Mouse (Mus musculus): ENCODE measurements around the gene Olfr48. TPM values are rescaled to one million over a fixed set of nuclear protein-coding genes. Genes with fewer than 3 reads are reported as not detected.

The Olfr48 gene
- not detected in 2 replicates for polyA plus RNA-seq (2015; fragmentation: Nextera tagmentation; extraction: Ambion mirVana)

DNA sequence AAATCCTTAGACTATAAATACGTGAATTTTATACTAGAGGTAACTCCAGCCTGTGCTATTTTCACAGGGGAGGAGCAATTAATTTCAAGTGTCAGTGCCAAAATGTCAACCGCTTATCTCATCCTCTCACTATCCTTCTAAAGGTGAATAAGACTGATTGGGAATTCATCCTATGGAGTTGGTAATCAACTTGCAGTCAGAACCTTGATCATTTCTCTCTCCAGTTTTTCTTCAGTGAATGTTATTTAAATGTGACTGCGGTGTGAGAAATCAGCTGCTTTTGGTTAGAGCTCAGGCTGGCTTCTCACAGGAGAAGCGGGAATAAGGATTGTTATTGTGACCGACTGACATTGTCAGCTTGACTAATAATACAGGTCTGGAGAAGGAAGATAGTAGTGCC is at the start of gene Olfr48:
Gene Olfr48 (minus strand): TSS at position 101 of the 400 bp plus-strand sequence.
- H3K27ac ChIP-seq, result no peak within 1 kb of the TSS
- H3K9ac ChIP-seq, result no peak within 1 kb of the TSS
- no peak within 1 kb of the TSS for H3K4me2 ChIP-seq
- no peaks in the 10 kb centered on the region for H3K27me3 ChIP-seq
- H3K4me3 ChIP-seq, result no peak within 1 kb of the TSS
- H3K9me3 ChIP-seq, result no peaks in the 10 kb centered on the region
- no peaks in the 10 kb centered on the region for H3K36me3 ChIP-seq
- WGBS, result 79% methylated on average over 5 of the region's 5 CpGs
- ATAC-seq (ENCODE audit: insufficient number of reproducible peaks, low FRiP score, low TSS enrichment, low read depth), result no peak
- no peaks in the 10 kb centered on the region for H3K4me1 ChIP-seq

DNA sequence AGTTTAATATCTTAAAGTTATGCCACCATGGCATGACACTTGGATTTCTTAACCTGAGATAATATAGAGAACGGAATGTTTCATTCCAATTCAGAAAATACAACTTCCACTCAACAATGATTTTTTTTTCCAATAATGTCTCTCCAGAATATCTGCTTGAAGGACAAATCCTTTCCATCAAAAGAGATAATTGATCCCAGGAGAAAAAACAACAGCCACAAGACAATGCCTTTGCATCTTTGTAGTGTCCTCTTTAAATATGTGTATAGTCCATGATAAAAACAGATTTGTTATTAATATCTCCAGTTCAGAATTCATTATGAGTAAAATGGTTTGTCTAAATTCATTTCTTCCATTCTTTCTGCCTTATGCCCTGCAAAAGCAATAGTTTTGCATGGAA is 30.1 kb upstream of the Olfr48 start, which contains the start of gene Olfr1257:
Gene Olfr1257 (plus strand): TSS at position 301 of the 400 bp plus-strand sequence.
- Histone ChIP-seq H3K27ac (no peak within 1 kb of the TSS), H3K27me3 (no peaks in the 10 kb centered on the region), H3K4me2 (no peak within 1 kb of the TSS), H3K9ac (no peak within 1 kb of the TSS), H3K4me3 (no peak within 1 kb of the TSS), H3K9me3 (no peaks in the 10 kb centered on the region), H3K4me1 (no peaks in the 10 kb centered on the region), H3K36me3 (no peaks in the 10 kb centered on the region)
- 83% methylated on average over 1 of the region's 1 CpGs for WGBS
- ATAC-seq (ENCODE audit: insufficient number of reproducible peaks, low FRiP score, low TSS enrichment, low read depth), result no peak

DNA sequence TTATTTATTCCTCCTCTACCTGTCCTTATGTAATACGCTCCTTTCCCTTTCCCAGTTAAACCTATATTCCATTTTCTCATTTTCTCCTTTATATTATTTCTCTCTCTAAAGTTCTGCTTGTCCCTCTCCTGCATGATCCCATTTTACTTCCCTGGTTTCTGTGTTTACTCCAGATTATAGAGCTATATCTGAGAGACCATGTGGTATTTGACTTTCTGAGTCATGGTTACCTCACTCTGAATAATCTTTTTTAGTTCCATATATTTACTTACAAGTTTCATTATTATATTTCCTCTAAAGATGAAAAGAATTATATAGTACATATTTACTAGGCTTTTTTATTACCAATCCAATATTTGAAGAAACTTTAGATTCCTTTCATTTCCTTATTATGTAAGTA is 1.2 kb upstream of the Olfr48 start:
- Histone ChIP-seq H3K4me3 (no peak overlapping the region), H3K36me3 (no peaks in the 10 kb centered on the region), H3K9me3 (no peaks in the 10 kb centered on the region), H3K4me1 (no peaks in the 10 kb centered on the region), H3K4me2 (no peak overlapping the region), H3K9ac (no peak overlapping the region), H3K27ac (no peak overlapping the region), H3K27me3 (no peaks in the 10 kb centered on the region)
- WGBS, result 85% methylated on average over 1 of the region's 1 CpGs
- no peak for ATAC-seq (ENCODE audit: insufficient number of reproducible peaks, low FRiP score, low TSS enrichment, low read depth)

DNA sequence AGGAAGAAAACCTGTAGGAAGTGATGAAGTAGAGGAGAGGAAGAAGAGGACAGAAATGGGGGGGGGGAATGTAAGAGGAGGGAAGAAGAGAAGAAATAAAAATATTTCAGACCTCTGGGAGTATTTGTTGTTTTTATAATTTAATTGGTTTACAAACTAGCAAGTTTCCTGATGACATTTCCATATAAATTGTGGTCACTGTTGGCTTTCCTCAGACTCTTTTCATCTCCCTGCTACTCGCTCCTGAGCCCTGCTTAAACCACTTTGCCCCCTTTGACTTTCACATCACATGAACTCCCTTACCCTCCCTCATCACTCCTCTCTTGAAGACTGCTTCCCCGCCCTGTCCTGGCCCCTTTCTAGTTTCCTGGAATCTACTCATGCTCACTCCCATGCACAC is 6.5 kb downstream of the Olfr48 start, which contains the start of gene Olfr1256:
Gene Olfr1256 (minus strand): TSS at position 101 of the 400 bp plus-strand sequence.
- Histone ChIP-seq H3K9me3 (no peaks in the 10 kb centered on the region), H3K4me3 (no peak within 1 kb of the TSS), H3K27me3 (no peaks in the 10 kb centered on the region), H3K36me3 (no peaks in the 10 kb centered on the region), H3K4me2 (no peak within 1 kb of the TSS), H3K4me1 (no peaks in the 10 kb centered on the region), H3K9ac (no peak within 1 kb of the TSS), H3K27ac (no peak within 1 kb of the TSS)
- ATAC-seq (ENCODE audit: insufficient number of reproducible peaks, low FRiP score, low TSS enrichment, low read depth), result no peak
- 50% methylated on average over 2 of the region's 2 CpGs for WGBS

DNA sequence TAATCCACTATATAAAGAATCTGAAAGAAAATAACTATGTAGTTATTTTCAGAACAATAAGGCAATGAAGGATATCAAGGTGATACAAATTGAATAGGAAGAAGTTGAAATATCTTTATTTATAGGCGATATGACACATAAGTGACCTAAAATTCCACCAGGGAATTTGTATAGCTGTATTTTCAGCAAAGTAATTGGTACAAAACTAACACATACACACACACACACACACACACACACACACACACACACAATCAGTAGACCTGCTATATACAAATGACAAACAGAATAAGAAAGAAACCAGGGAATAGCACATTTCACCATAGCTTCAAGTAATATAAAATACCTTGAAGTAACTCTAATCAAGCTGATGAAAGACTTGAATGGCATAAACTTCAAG is 27.8 kb downstream of the Olfr48 start:
- no peak for ATAC-seq (ENCODE audit: insufficient number of reproducible peaks, low FRiP score, low TSS enrichment, low read depth)
- no peaks in the 10 kb centered on the region for H3K4me1 ChIP-seq
- H3K4me3 ChIP-seq, result no peak overlapping the region
- WGBS, result 78% methylated on average over 1 of the region's 1 CpGs
- no peak overlapping the region for H3K4me2 ChIP-seq
- H3K36me3 ChIP-seq, result no peaks in the 10 kb centered on the region
- H3K27me3 ChIP-seq, result no peaks in the 10 kb centered on the region
- no peaks in the 10 kb centered on the region for H3K9me3 ChIP-seq
- H3K27ac ChIP-seq, result no peak overlapping the region
- no peak overlapping the region for H3K9ac ChIP-seq

DNA sequence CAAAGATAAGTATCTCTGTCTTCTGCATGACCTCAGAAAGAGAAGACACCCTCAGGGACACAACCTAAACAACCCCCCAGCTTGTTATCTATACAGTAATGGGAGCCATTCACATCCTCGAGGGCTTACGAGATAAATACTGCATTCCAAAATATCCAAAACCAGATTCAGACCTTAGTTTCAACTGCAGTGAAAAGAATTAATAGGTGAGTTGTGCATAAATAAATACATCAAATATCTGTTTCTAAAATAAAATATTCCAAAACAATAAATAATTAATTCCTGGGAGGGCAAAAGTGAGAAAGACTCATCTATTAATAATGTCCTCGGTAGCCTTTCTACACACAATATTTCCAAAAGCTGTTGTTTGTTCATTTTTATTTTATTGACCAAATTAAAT is 36.3 kb downstream of the Olfr48 start, which contains the start of gene Olfr1255:
Gene Olfr1255 (plus strand): TSS at position 301 of the 400 bp plus-strand sequence.
- no peak within 1 kb of the TSS for H3K9ac ChIP-seq
- H3K9me3 ChIP-seq, result no peaks in the 10 kb centered on the region
- no peak within 1 kb of the TSS for H3K4me3 ChIP-seq
- no peak for ATAC-seq (ENCODE audit: insufficient number of reproducible peaks, low FRiP score, low TSS enrichment, low read depth)
- H3K4me1 ChIP-seq, result no peaks in the 10 kb centered on the region
- no peaks in the 10 kb centered on the region for H3K27me3 ChIP-seq
- no peaks in the 10 kb centered on the region for H3K36me3 ChIP-seq
- 76% methylated on average over 3 of the region's 3 CpGs for WGBS
- H3K4me2 ChIP-seq, result no peak within 1 kb of the TSS
- no peak within 1 kb of the TSS for H3K27ac ChIP-seq

DNA sequence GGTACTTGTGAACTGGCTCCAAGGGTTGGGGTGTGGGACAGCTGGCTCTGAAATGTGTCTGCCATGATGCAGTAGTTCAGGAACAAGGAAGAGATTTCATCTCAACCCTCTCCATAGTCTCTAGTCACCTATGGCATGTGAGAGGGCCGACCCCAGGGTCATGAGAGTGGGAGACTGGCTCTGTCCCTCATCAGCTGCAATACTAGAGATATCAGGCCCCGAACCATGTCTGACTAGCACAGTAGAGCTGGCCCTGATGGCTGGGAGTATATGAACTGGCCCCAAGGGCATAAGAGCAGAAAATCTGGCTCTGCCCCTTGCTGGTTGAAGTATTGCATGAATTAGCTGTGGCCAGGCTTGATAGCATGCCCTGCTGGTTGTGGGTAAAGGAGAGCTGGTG is 37.3 kb downstream of the Olfr48 start:
- no peaks in the 10 kb centered on the region for H3K9me3 ChIP-seq
- no peaks in the 10 kb centered on the region for H3K36me3 ChIP-seq
- H3K4me3 ChIP-seq, result no peak overlapping the region
- WGBS, result 78% methylated on average over 2 of the region's 2 CpGs
- ATAC-seq (ENCODE audit: insufficient number of reproducible peaks, low FRiP score, low TSS enrichment, low read depth), result no peak
- H3K27me3 ChIP-seq, result no peaks in the 10 kb centered on the region
- H3K9ac ChIP-seq, result no peak overlapping the region
- no peak overlapping the region for H3K4me2 ChIP-seq
- no peak overlapping the region for H3K27ac ChIP-seq
- no peaks in the 10 kb centered on the region for H3K4me1 ChIP-seq

DNA sequence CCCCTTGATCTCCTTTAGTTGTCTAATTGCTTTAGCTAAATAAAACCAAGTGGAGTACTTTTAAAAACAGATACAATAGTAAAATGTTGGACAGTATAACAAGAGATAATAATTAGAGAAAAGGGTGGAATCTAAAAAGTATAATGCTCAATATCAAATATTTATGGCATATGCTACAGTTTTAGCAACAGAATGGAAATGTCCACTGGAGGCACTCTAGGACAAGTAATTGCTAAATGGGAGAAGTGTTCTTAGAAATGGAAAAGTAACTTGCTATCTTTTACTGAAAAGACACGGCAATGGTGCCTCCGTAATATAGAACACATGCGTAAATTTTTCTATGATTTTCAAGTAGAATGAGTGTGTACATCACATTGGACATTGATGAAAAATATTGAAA is 48.4 kb downstream of the Olfr48 start:
- Histone ChIP-seq H3K27me3 (no peaks in the 10 kb centered on the region), H3K27ac (no peak overlapping the region), H3K4me1 (no peaks in the 10 kb centered on the region), H3K9ac (no peak overlapping the region), H3K36me3 (no peaks in the 10 kb centered on the region), H3K9me3 (no peaks in the 10 kb centered on the region), H3K4me3 (no peak overlapping the region), H3K4me2 (no peak overlapping the region)
- ATAC-seq (ENCODE audit: insufficient number of reproducible peaks, low FRiP score, low TSS enrichment, low read depth), result no peak
- WGBS, result 90% methylated on average over 3 of the region's 3 CpGs

DNA sequence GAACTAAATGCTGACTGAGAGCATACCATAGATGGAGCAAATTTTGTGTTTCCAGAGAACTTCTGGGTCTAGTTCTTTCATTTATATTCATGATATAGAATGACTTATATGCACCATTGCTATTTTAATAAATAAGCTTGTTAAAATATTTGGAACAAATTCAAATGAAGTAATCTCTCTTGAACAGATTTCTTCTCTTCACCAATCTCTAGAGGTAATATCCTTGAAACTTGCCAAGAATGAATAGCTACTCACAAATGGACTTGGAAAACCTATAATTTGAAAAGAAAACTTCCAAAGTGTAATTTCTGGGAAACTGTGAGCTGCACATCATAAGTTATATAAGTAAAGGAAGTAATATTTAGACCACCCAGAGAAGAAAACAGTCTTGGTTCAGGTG is 54.5 kb downstream of the Olfr48 start, which contains the start of gene Olfr1254:
Gene Olfr1254 (minus strand): TSS at position 101 of the 400 bp plus-strand sequence.
- Histone ChIP-seq H3K27ac (no peak within 1 kb of the TSS), H3K9ac (no peak within 1 kb of the TSS), H3K4me2 (no peak within 1 kb of the TSS), H3K27me3 (no peaks in the 10 kb centered on the region), H3K4me1 (no peaks in the 10 kb centered on the region), H3K36me3 (no peaks in the 10 kb centered on the region), H3K4me3 (no peak within 1 kb of the TSS), H3K9me3 (no peaks in the 10 kb centered on the region)
- no peak for ATAC-seq (ENCODE audit: insufficient number of reproducible peaks, low FRiP score, low TSS enrichment, low read depth)

Other genes starting within 250 kb of the Olfr48 start
- not detected in 2 replicates for gene Olfr1247, start 234.1 kb downstream of the Olfr48 start, polyA plus RNA-seq (2015; fragmentation: Nextera tagmentation; extraction: Ambion mirVana)
- not detected in 2 replicates for gene Olfr1248, start 230.0 kb downstream of the Olfr48 start, polyA plus RNA-seq (2015; fragmentation: Nextera tagmentation; extraction: Ambion mirVana)
- not detected in 2 replicates for gene Olfr1249, start 213.2 kb downstream of the Olfr48 start, polyA plus RNA-seq (2015; fragmentation: Nextera tagmentation; extraction: Ambion mirVana)
- gene Olfr1250, start 186.7 kb downstream of the Olfr48 start, polyA plus RNA-seq (2015; fragmentation: Nextera tagmentation; extraction: Ambion mirVana), result not detected in 2 replicates
- gene Olfr1251, start 176.3 kb downstream of the Olfr48 start, polyA plus RNA-seq (2015; fragmentation: Nextera tagmentation; extraction: Ambion mirVana), result not detected in 2 replicates
- gene Olfr1252, start 123.2 kb downstream of the Olfr48 start, polyA plus RNA-seq (2015; fragmentation: Nextera tagmentation; extraction: Ambion mirVana), result not detected in 2 replicates
- not detected in 2 replicates for gene Olfr1253, start 91.1 kb downstream of the Olfr48 start, polyA plus RNA-seq (2015; fragmentation: Nextera tagmentation; extraction: Ambion mirVana)
- gene Olfr1254, start 54.6 kb downstream of the Olfr48 start, polyA plus RNA-seq (2015; fragmentation: Nextera tagmentation; extraction: Ambion mirVana), result not detected in 2 replicates
- not detected in 2 replicates for gene Olfr1255, start 36.2 kb downstream of the Olfr48 start, polyA plus RNA-seq (2015; fragmentation: Nextera tagmentation; extraction: Ambion mirVana)
- gene Olfr1256, start 6.7 kb downstream of the Olfr48 start, polyA plus RNA-seq (2015; fragmentation: Nextera tagmentation; extraction: Ambion mirVana), result not detected in 2 replicates
- gene Olfr1257, start 30.2 kb upstream of the Olfr48 start, polyA plus RNA-seq (2015; fragmentation: Nextera tagmentation; extraction: Ambion mirVana), result not detected in 2 replicates
- gene Olfr1258, start 79.1 kb upstream of the Olfr48 start, polyA plus RNA-seq (2015; fragmentation: Nextera tagmentation; extraction: Ambion mirVana), result not detected in 2 replicates
- not detected in 2 replicates for gene Olfr1259, start 100.5 kb upstream of the Olfr48 start, polyA plus RNA-seq (2015; fragmentation: Nextera tagmentation; extraction: Ambion mirVana)
- gene Olfr1260, start 126.1 kb upstream of the Olfr48 start, polyA plus RNA-seq (2015; fragmentation: Nextera tagmentation; extraction: Ambion mirVana), result not detected in 2 replicates
- not detected in 2 replicates for gene Olfr1261, start 143.0 kb upstream of the Olfr48 start, polyA plus RNA-seq (2015; fragmentation: Nextera tagmentation; extraction: Ambion mirVana)
- not detected in 2 replicates for gene Olfr1262, start 151.9 kb upstream of the Olfr48 start, polyA plus RNA-seq (2015; fragmentation: Nextera tagmentation; extraction: Ambion mirVana)
- not detected in 2 replicates for gene Olfr1263, start 163.9 kb upstream of the Olfr48 start, polyA plus RNA-seq (2015; fragmentation: Nextera tagmentation; extraction: Ambion mirVana)
- not detected in 2 replicates for gene Olfr1264, start 177.4 kb upstream of the Olfr48 start, polyA plus RNA-seq (2015; fragmentation: Nextera tagmentation; extraction: Ambion mirVana)
- not detected in 2 replicates for gene Olfr1265, start 187.1 kb upstream of the Olfr48 start, polyA plus RNA-seq (2015; fragmentation: Nextera tagmentation; extraction: Ambion mirVana)
- not detected in 2 replicates for gene Olfr140, start 215.4 kb upstream of the Olfr48 start, polyA plus RNA-seq (2015; fragmentation: Nextera tagmentation; extraction: Ambion mirVana)